Mouse (Mus musculus) brain, embryonic 14.5 days (tissue): ENCODE measurements around the gene Vps13d.

Source experiments
- CTCF ChIP-seq: fragments of 200-500 bp; IDR thresholded peaks from 2 replicates; pipeline ENCODE4 v1.5.1; 2012; ENCODE audit warnings: inconsistent platforms, mild to moderate bottlenecking, moderate library complexity, borderline replicate concordance; ENCODE audit not compliant: insufficient read depth, insufficient read length; ENCODE audit errors: extremely low read depth
- POLR2A ChIP-seq: fragments of 200-500 bp; IDR thresholded peaks from 2 replicates; pipeline ENCODE4 v1.6.1; 2012; ENCODE audit warnings: mild to moderate bottlenecking, inconsistent platforms, borderline replicate concordance; ENCODE audit not compliant: poor library complexity, insufficient read depth, insufficient read length, severe bottlenecking; ENCODE audit errors: extremely low read depth

- TF ChIP-seq POLR2A (no peak), CTCF (no peak)
These were observed 91.2 kb downstream of the Vps13d start for GRCm38 (mm10) chr4:145103617-145104016.
